Mouse (Mus musculus): Measurements from ENCODE around the gene Papss2.
"Not testable (repeated sequence)": the region's sequence is repeated elsewhere in the genome, so short reads cannot be mapped to it uniquely, and the experiment has no call there.

Papss2 gene

GRCm38 (mm10) chr19:32637357-32638275 lies 42.0 kb downstream of the Papss2 start:
- no peak for DNase-seq (ENCODE audit: low read depth, low spot score)

GRCm38 (mm10) chr19:32638276-32638903 lies 42.8 kb downstream of the Papss2 start:
- DNase-seq (ENCODE audit: low read depth, low spot score) = no peak

- no peak for DNase-seq (ENCODE audit: low read depth, low spot score)
These were observed 45.9 kb downstream of the Papss2 start for GRCm38 (mm10) chr19:32641535-32641934.

- DNase-seq (ENCODE audit: low read depth, low spot score) = no peak
These were observed 46.4 kb downstream of the Papss2 start for GRCm38 (mm10) chr19:32641995-32642394.

GRCm38 (mm10) chr19:32643642-32644041 lies 48.1 kb downstream of the Papss2 start:
- DNase-seq (ENCODE audit: low read depth, low spot score) = no peak

- no peak for DNase-seq (ENCODE audit: low read depth, low spot score)
These were observed 50.3 kb downstream of the Papss2 start for GRCm38 (mm10) chr19:32645939-32646338.

- no peak for DNase-seq (ENCODE audit: low read depth, low spot score)
These were observed 50.8 kb downstream of the Papss2 start for GRCm38 (mm10) chr19:32646382-32646781.

GRCm38 (mm10) chr19:32648019-32648571 lies 52.5 kb downstream of the Papss2 start:
- peak; percentile 30 for DNase-seq (ENCODE audit: low read depth, low spot score)

GRCm38 (mm10) chr19:32651046-32651445 lies 55.5 kb downstream of the Papss2 start:
- no peak for DNase-seq (ENCODE audit: low read depth, low spot score)

- DNase-seq (ENCODE audit: low read depth, low spot score) = no peak
These were observed 57.5 kb downstream of the Papss2 start for GRCm38 (mm10) chr19:32653122-32653521.

- no peak for DNase-seq (ENCODE audit: low read depth, low spot score)
These were observed 58.2 kb downstream of the Papss2 start for GRCm38 (mm10) chr19:32653630-32654362.

- no peak for DNase-seq (ENCODE audit: low read depth, low spot score)
These were observed 63.8 kb downstream of the Papss2 start for GRCm38 (mm10) chr19:32659346-32659745.

GRCm38 (mm10) chr19:32662936-32663335 lies 67.3 kb downstream of the Papss2 start:
- DNase-seq (ENCODE audit: low read depth, low spot score) = no peak

- DNase-seq (ENCODE audit: low read depth, low spot score) = no peak
These were observed 69.7 kb downstream of the Papss2 start for GRCm38 (mm10) chr19:32665243-32665642.

- not testable (repeated sequence) for DNase-seq (ENCODE audit: low read depth, low spot score)
These were observed 72.2 kb downstream of the Papss2 start for GRCm38 (mm10) chr19:32667830-32668229.

- DNase-seq (ENCODE audit: low read depth, low spot score) = no peak
These were observed 80.2 kb downstream of the Papss2 start for GRCm38 (mm10) chr19:32675766-32676165.

GRCm38 (mm10) chr19:32680894-32681293 lies 85.3 kb downstream of the Papss2 start:
- no peak for DNase-seq (ENCODE audit: low read depth, low spot score)

- DNase-seq (ENCODE audit: low read depth, low spot score) = no peak
These were observed 87.5 kb downstream of the Papss2 start for GRCm38 (mm10) chr19:32683081-32683480.

- no peak for DNase-seq (ENCODE audit: low read depth, low spot score)
These were observed 92.1 kb downstream of the Papss2 start for GRCm38 (mm10) chr19:32687721-32688120.

GRCm38 (mm10) chr19:32688227-32688626 lies 92.6 kb downstream of the Papss2 start:
- not testable (repeated sequence) for DNase-seq (ENCODE audit: low read depth, low spot score)

GRCm38 (mm10) chr19:32689724-32690123 lies 94.1 kb downstream of the Papss2 start:
- peak; percentile 11 for DNase-seq (ENCODE audit: low read depth, low spot score)

- DNase-seq (ENCODE audit: low read depth, low spot score) = no peak
These were observed 101.1 kb downstream of the Papss2 start for GRCm38 (mm10) chr19:32696674-32697073.

Data from mesoderm, embryonic 11.5 days (tissue).